Mouse (Mus musculus): ENCODE measurements around the gene Rsu1. TPM values are rescaled to one million over a fixed set of nuclear protein-coding genes. Genes with fewer than 3 reads are reported as not detected.

The Rsu1 gene
- polyA plus RNA-seq, 1 experiment from 2014 or later = 75.3 TPM

DNA sequence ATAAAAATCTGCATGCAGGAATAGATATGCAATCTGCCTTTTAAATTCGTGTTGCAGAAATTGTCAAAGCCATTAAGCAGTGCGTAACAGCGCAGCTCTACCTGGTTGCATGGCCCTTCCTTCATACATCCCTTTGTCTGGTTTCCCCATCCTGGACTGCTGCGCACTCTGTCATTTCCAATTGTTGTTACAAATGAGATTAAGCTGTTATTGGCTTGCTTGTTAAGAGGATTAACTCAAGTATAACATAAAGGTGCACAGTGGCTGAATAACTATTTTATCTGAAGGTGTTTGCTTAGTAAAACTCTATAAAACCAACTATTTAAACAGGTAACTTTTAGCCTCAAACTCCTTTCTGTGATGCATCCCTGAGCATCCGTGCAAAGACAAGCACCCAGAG, 150.8 kb downstream of the Rsu1 start:
- H3K36me3 ChIP-seq (ENCODE audit: control insufficient read depth, insufficient read depth, low read length) = no peaks in the 10 kb centered on the region
- no peaks in the 10 kb centered on the region for H3K9me3 ChIP-seq (ENCODE audit: control insufficient read depth, low read length)
- no peak overlapping the region for H3K4me2 ChIP-seq (ENCODE audit: low read depth)
- no peak overlapping the region for H3K9ac ChIP-seq (ENCODE audit: low read length)
- no peak overlapping the region for H3K27ac ChIP-seq (ENCODE audit: low read depth, low read length)
- no peaks in the 10 kb centered on the region for H3K27me3 ChIP-seq (ENCODE audit: control insufficient read depth, insufficient read depth, low read length)
- no peak for DNase-seq (ENCODE audit: low spot score)
- WGBS = 89% methylated on average over 5 of the region's 5 CpGs
- H3K4me1 ChIP-seq (ENCODE audit: control insufficient read depth, insufficient read depth, low read length) = no peaks in the 10 kb centered on the region
- no peak for ATAC-seq (ENCODE audit: insufficient read depth, low FRiP score, low TSS enrichment)
- no peak overlapping the region for H3K4me3 ChIP-seq (ENCODE audit: low read depth, low read length)

DNA sequence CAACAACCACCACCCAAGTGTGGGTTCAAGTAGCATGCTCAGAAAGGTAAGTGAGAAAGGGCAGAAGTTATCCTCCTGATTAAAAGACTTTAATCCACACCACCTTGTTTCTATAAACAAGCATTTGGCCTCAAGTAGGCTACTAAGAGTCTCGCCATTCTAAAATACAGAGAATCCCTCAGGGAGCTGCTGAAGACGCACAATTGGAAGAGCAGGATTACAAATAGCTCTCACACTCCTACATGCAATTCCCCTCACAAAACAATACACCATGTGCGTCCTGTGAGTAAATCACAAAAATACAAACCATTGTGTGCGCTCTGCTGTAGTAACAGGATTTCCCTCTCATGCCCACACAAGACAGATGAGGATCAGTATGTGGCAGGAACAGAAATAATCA, 153.3 kb downstream of the Rsu1 start:
- Histone ChIP-seq H3K4me1 (ENCODE audit: control insufficient read depth, insufficient read depth, low read length) (no peaks in the 10 kb centered on the region), H3K9ac (ENCODE audit: low read length) (no peak overlapping the region), H3K4me3 (ENCODE audit: low read depth, low read length) (no peak overlapping the region), H3K9me3 (ENCODE audit: control insufficient read depth, low read length) (no peaks in the 10 kb centered on the region), H3K36me3 (ENCODE audit: control insufficient read depth, insufficient read depth, low read length) (no peaks in the 10 kb centered on the region), H3K4me2 (ENCODE audit: low read depth) (no peak overlapping the region), H3K27ac (ENCODE audit: low read depth, low read length) (no peak overlapping the region), H3K27me3 (ENCODE audit: control insufficient read depth, insufficient read depth, low read length) (no peaks in the 10 kb centered on the region)
- 87% methylated on average over 4 of the region's 4 CpGs for WGBS
- ATAC-seq (ENCODE audit: insufficient read depth, low FRiP score, low TSS enrichment) = no peak
- DNase-seq (ENCODE audit: low spot score) = no peak

DNA sequence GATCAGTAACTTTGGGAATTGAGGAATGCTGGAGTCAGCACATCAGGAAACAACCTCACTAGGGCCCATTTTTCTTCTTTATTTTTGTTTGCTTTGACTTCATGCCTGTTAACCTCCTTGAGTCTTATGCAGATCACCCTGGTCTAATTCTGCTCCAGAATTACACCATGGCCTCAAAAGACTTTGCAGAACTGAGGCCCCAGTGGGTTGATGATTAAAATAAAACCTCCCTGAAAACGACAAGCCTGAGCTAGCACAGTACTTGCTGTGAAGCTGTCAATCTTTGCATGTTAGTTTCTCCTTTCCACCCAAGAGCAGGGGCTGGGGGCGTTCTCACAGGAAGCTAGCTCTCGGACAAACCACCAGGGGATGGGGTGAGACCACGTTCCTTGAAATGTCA, 164.7 kb downstream of the Rsu1 start:
- no peak overlapping the region for H3K4me3 ChIP-seq (ENCODE audit: low read depth, low read length)
- WGBS = 28% methylated on average over 4 of the region's 4 CpGs
- ATAC-seq (ENCODE audit: insufficient read depth, low FRiP score, low TSS enrichment) = no peak
- H3K9ac ChIP-seq (ENCODE audit: low read length) = no peak overlapping the region
- no peaks in the 10 kb centered on the region for H3K4me1 ChIP-seq (ENCODE audit: control insufficient read depth, insufficient read depth, low read length)
- H3K36me3 ChIP-seq (ENCODE audit: control insufficient read depth, insufficient read depth, low read length) = no peaks in the 10 kb centered on the region
- H3K27me3 ChIP-seq (ENCODE audit: control insufficient read depth, insufficient read depth, low read length) = no peaks in the 10 kb centered on the region
- DNase-seq (ENCODE audit: low spot score) = no peak
- H3K9me3 ChIP-seq (ENCODE audit: control insufficient read depth, low read length) = no peaks in the 10 kb centered on the region
- no peak overlapping the region for H3K27ac ChIP-seq (ENCODE audit: low read depth, low read length)
- no peak overlapping the region for H3K4me2 ChIP-seq (ENCODE audit: low read depth)

DNA sequence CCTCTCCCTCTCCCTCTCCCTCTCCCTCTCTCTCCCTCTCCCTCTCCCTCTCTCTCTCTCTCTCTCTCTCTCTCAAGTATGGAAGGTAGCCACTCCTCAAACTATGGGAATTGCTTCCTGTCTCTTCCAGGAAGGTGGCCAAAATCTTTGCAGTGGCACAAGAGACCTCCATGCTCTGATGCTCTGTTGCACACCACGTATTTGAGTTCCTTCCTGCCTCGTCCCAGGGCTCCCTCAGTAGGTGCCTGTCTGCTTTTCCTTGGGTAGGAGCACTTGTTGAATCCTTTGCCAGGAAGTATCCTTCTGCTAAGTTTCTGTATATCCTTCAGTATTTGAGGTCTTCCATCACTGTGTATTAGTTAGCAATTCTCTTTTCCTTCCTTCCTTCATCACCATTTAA, 166.8 kb downstream of the Rsu1 start:
- Histone ChIP-seq H3K27ac (ENCODE audit: low read depth, low read length) (no peak overlapping the region), H3K9me3 (ENCODE audit: control insufficient read depth, low read length) (no peaks in the 10 kb centered on the region), H3K4me1 (ENCODE audit: control insufficient read depth, insufficient read depth, low read length) (no peaks in the 10 kb centered on the region), H3K36me3 (ENCODE audit: control insufficient read depth, insufficient read depth, low read length) (no peaks in the 10 kb centered on the region), H3K9ac (ENCODE audit: low read length) (no peak overlapping the region), H3K4me2 (ENCODE audit: low read depth) (no peak overlapping the region), H3K4me3 (ENCODE audit: low read depth, low read length) (no peak overlapping the region), H3K27me3 (ENCODE audit: control insufficient read depth, insufficient read depth, low read length) (no peaks in the 10 kb centered on the region)
- 41% methylated on average over 2 of the region's 2 CpGs for whole genome bisulfite sequencing
- no peak for ATAC-seq (ENCODE audit: insufficient read depth, low FRiP score, low TSS enrichment)
- DNase-seq (ENCODE audit: low spot score) = no peak

DNA sequence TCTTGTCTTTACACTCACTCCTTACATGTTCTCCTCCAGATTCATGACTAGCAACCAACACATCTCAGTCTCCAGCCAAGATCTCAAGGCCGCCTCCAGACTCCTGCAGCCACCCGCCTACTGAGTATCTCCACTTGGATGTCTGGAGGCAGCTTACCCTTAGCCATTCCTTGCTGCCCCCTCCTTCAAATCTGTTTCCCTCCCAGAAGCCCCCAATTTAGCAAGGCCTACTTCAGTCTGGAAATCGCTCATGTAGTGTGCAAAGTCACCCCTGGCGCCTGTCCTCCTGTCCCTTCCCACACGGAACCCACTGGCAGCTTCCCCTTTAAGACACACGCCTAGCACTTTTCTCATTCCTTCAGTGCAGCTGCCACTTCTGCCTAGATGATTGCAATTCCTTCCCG, 167.4 kb downstream of the Rsu1 start:
- H3K36me3 ChIP-seq (ENCODE audit: control insufficient read depth, insufficient read depth, low read length) = no peaks in the 10 kb centered on the region
- ATAC-seq (ENCODE audit: insufficient read depth, low FRiP score, low TSS enrichment) (no peak), DNase-seq (ENCODE audit: low spot score) (no peak)
- 71% methylated on average over 7 of the region's 7 CpGs for WGBS
- H3K4me2 ChIP-seq (ENCODE audit: low read depth) = no peak overlapping the region
- no peaks in the 10 kb centered on the region for H3K9me3 ChIP-seq (ENCODE audit: control insufficient read depth, low read length)
- no peak overlapping the region for H3K9ac ChIP-seq (ENCODE audit: low read length)
- no peaks in the 10 kb centered on the region for H3K4me1 ChIP-seq (ENCODE audit: control insufficient read depth, insufficient read depth, low read length)
- no peaks in the 10 kb centered on the region for H3K27me3 ChIP-seq (ENCODE audit: control insufficient read depth, insufficient read depth, low read length)
- H3K4me3 ChIP-seq (ENCODE audit: low read depth, low read length) = no peak overlapping the region
- H3K27ac ChIP-seq (ENCODE audit: low read depth, low read length) = no peak overlapping the region

DNA sequence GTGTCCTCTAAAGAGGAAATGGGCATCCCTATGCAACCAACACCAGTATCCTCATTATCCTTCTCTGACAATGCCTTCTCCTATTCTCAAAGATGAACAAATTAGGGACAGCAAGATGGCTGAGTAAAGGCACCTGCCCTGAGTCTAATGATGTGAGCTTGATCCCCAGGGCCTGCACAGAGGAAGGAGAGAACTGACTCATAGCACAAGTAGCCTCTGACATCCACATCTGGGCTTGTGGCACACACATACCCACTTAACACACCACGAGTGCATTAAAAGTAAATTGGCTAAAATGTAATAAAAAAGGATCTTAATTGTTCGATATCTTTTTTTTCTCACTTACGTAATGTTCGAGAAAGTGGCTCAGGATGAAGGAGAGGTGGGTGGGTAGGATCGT, 177.2 kb downstream of the Rsu1 start:
- ATAC-seq (ENCODE audit: insufficient read depth, low FRiP score, low TSS enrichment) (no peak), DNase-seq (ENCODE audit: low spot score) (no peak)
- 93% methylated on average over 5 of the region's 5 CpGs for WGBS
- no peaks in the 10 kb centered on the region for H3K36me3 ChIP-seq (ENCODE audit: control insufficient read depth, insufficient read depth, low read length)
- H3K4me1 ChIP-seq (ENCODE audit: control insufficient read depth, insufficient read depth, low read length) = no peaks in the 10 kb centered on the region
- no peaks in the 10 kb centered on the region for H3K27me3 ChIP-seq (ENCODE audit: control insufficient read depth, insufficient read depth, low read length)
- no peak overlapping the region for H3K27ac ChIP-seq (ENCODE audit: low read depth, low read length)
- H3K4me2 ChIP-seq (ENCODE audit: low read depth) = no peak overlapping the region
- no peak overlapping the region for H3K9ac ChIP-seq (ENCODE audit: low read length)
- H3K9me3 ChIP-seq (ENCODE audit: control insufficient read depth, low read length) = no peaks in the 10 kb centered on the region
- no peak overlapping the region for H3K4me3 ChIP-seq (ENCODE audit: low read depth, low read length)

DNA sequence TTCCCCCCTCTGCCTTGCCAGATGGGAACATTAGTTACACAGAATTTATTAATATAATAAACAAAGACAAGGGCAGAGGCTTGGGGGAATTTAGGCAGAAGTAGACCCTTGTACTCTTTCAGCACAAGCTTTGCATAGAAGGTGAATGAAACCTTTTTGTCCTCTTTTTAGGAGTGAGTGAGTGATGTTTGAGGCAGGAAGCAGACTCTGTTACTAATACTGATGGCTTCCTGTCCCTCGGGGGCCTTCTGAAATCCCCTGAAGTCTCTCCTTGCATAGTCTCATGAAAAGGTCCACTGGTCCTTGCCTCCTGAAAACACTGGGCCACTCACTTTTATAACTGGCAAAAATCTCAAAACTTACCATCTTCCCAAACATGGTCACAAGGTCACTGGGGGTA, 177.6 kb downstream of the Rsu1 start:
- no peaks in the 10 kb centered on the region for H3K36me3 ChIP-seq (ENCODE audit: control insufficient read depth, insufficient read depth, low read length)
- H3K4me3 ChIP-seq (ENCODE audit: low read depth, low read length) = no peak overlapping the region
- no peak for DNase-seq (ENCODE audit: low spot score)
- H3K9ac ChIP-seq (ENCODE audit: low read length) = no peak overlapping the region
- no peaks in the 10 kb centered on the region for H3K9me3 ChIP-seq (ENCODE audit: control insufficient read depth, low read length)
- no peak overlapping the region for H3K27ac ChIP-seq (ENCODE audit: low read depth, low read length)
- no peaks in the 10 kb centered on the region for H3K27me3 ChIP-seq (ENCODE audit: control insufficient read depth, insufficient read depth, low read length)
- ATAC-seq (ENCODE audit: insufficient read depth, low FRiP score, low TSS enrichment) = no peak
- no peak overlapping the region for H3K4me2 ChIP-seq (ENCODE audit: low read depth)
- H3K4me1 ChIP-seq (ENCODE audit: control insufficient read depth, insufficient read depth, low read length) = no peaks in the 10 kb centered on the region
- 68% methylated on average over 1 of the region's 1 CpGs for WGBS

DNA sequence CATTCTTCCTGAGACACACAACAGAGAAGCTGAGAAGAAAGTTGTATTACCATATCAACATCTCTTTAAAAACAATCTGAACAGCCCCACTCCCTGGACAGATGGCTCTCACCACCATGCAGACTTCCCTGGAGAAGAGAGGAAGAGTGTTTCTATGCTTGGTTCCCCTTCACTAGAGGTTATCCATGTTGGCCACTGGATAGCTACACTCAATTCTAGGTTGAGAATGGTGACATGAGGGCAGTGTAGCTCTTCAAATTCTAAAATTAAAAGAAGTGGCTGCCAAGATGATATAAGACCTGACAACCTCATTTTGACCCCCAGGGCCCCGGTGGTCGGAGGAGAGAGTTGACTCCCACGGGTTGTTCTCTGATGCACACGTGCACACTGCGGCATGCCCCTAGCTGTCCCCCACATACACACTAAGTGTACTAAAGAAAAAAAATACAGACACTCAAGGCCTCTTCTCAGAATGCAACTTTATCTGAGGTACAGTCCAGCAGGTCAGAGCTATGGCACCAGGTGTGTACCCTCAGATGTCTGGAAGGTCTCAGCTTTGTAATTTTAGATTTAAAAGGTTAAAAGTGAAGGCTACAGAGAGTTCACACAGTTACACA, 179.7 kb downstream of the Rsu1 start:
- Histone ChIP-seq H3K4me1 (ENCODE audit: control insufficient read depth, insufficient read depth, low read length) (no peaks in the 10 kb centered on the region), H3K9ac (ENCODE audit: low read length) (no peak overlapping the region), H3K4me3 (ENCODE audit: low read depth, low read length) (no peak overlapping the region), H3K4me2 (ENCODE audit: low read depth) (no peak overlapping the region), H3K27ac (ENCODE audit: low read depth, low read length) (no peak overlapping the region), H3K9me3 (ENCODE audit: control insufficient read depth, low read length) (no peaks in the 10 kb centered on the region), H3K36me3 (ENCODE audit: control insufficient read depth, insufficient read depth, low read length) (no peaks in the 10 kb centered on the region), H3K27me3 (ENCODE audit: control insufficient read depth, insufficient read depth, low read length) (no peaks in the 10 kb centered on the region)
- DNase-seq (ENCODE audit: low spot score) (no peak), ATAC-seq (ENCODE audit: insufficient read depth, low FRiP score, low TSS enrichment) (no peak)
- WGBS = 79% methylated on average over 5 of the region's 5 CpGs

DNA sequence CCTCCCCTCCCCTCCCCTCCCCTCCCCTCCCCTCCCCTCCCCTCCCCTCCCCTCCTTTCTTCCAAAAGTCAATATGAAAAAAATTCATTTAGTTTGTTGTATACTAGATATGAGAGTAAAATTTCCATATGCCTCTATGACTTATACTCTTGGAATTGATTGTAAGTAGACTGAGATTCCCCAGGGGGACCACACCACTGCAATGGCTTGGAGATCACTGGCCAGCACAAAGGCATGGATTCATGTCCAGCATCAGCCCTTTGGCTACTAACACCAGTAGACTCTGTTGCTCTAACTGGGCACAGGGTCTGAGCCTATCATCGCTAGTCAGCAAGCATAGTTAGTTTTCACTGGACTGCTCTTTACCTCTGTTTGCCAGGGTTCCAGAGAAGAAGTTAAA, 180.4 kb downstream of the Rsu1 start:
- H3K9ac ChIP-seq (ENCODE audit: low read length) = no peak overlapping the region
- no peak overlapping the region for H3K4me2 ChIP-seq (ENCODE audit: low read depth)
- no peaks in the 10 kb centered on the region for H3K36me3 ChIP-seq (ENCODE audit: control insufficient read depth, insufficient read depth, low read length)
- DNase-seq (ENCODE audit: low spot score) (no peak), ATAC-seq (ENCODE audit: insufficient read depth, low FRiP score, low TSS enrichment) (no peak)
- no peak overlapping the region for H3K4me3 ChIP-seq (ENCODE audit: low read depth, low read length)
- WGBS = 100% methylated on average over 1 of the region's 1 CpGs
- no peaks in the 10 kb centered on the region for H3K9me3 ChIP-seq (ENCODE audit: control insufficient read depth, low read length)
- H3K27me3 ChIP-seq (ENCODE audit: control insufficient read depth, insufficient read depth, low read length) = no peaks in the 10 kb centered on the region
- no peaks in the 10 kb centered on the region for H3K4me1 ChIP-seq (ENCODE audit: control insufficient read depth, insufficient read depth, low read length)
- H3K27ac ChIP-seq (ENCODE audit: low read depth, low read length) = no peak overlapping the region

All from neural tube, embryonic 11.5 days (tissue).